Mouse (Mus musculus): ENCODE results near the gene Slc5a4b. TPM values are rescaled to one million over a fixed set of nuclear protein-coding genes. Genes with fewer than 3 reads are reported as not detected.

Gene Slc5a4b
- polyA plus RNA-seq, 1 experiment, result not detected

DNA sequence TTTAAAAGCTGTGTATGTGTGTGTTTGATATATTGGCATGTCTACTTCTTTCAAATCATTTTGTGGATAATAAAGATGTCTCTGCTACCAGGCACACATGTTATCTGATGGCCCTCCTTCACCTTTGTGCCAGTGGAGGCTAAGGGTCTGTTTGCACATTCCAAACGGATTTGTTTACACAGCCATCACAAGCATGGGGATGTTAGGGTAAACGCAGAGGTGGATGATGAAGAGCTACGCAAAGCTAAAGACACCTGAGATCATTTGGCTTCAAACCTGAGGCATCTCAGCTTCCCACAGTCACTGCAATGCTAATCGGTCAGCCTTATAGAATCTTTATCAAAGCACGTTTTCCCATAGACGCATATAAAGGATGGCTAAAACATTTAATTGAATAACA, 61.8 kb downstream of the Slc5a4b start:
- TF ChIP-seq MYOD1 (IDR thresholded peaks at IDR 0.05; ENCODE audit: control insufficient read depth in 1 of 3, insufficient read length in 2 of 3, low read depth in 2 of 3) (no peak), TCF12 (IDR thresholded peaks at IDR 0.05; ENCODE audit: insufficient read depth, poor library complexity, severe bottlenecking) (no peak), SRF (IDR thresholded peaks at IDR 0.05; ENCODE audit: control insufficient read depth, insufficient read length, low read depth) (no peak), POLR2AphosphoS2 (IDR thresholded peaks at IDR 0.05; ENCODE audit: insufficient read length, low read depth) (no peak), REST (IDR thresholded peaks at IDR 0.05; ENCODE audit: insufficient read depth, insufficient read length) (no peak), USF1 (IDR thresholded peaks at IDR 0.05; ENCODE audit: low read depth) (no peak), TCF3 (IDR thresholded peaks at IDR 0.05; ENCODE audit: insufficient read length, low read depth) (no peak)
- no peak overlapping the region for H3K4me3 ChIP-seq
- no peaks in the 10 kb centered on the region for H3K36me3 ChIP-seq (ENCODE audit: control insufficient read depth, insufficient read depth)
- H3K4me2 ChIP-seq (ENCODE audit: low read depth), result no peak overlapping the region
- H3K79me2 ChIP-seq (ENCODE audit: control insufficient read depth, insufficient read depth), result no peaks in the 10 kb centered on the region
- no peak overlapping the region for H3ac ChIP-seq (ENCODE audit: control insufficient read depth, insufficient read length)
- H3K27me3 ChIP-seq (ENCODE audit: control insufficient read depth, insufficient read depth, insufficient read length), result no peaks in the 10 kb centered on the region

DNA sequence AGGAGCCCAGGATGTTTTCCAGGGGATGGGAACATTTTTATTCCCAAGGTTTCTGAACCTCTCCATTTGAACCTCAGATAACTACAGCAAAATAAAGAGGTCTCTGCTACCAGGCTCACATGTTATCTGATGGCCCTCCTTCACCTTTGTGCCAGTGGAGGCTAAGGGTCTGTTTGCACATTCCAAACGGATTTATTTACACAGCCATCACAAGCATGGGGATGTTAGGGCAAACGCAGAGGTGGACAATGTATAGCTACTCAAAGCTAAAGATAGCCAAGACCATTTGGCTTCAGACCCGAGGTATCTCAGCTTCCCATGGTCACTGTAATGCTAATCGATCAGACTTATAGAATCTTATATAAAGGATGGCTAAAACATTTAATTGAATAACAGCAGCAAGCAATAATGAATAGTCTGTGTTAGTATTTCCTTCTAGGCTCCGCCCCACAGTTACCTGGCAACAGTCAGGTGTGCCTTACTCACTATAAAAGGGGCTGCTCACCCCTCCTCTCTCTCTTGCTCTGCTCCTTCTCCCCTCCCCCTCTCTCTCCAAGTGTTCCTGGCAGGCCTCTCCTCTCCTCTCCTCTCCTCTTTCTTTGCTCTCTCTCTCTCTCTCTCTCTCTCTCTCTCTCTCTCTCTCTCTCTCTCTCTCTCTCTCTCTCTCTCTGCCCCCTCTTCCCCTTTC, 63.4 kb downstream of the Slc5a4b start:
- no peak overlapping the region for H3K4me3 ChIP-seq
- H3K79me2 ChIP-seq (ENCODE audit: control insufficient read depth, insufficient read depth), result no peaks in the 10 kb centered on the region
- H3ac ChIP-seq (ENCODE audit: control insufficient read depth, insufficient read length), result no peak overlapping the region
- H3K36me3 ChIP-seq (ENCODE audit: control insufficient read depth, insufficient read depth), result no peaks in the 10 kb centered on the region
- H3K27me3 ChIP-seq (ENCODE audit: control insufficient read depth, insufficient read depth, insufficient read length), result no peaks in the 10 kb centered on the region
- H3K4me2 ChIP-seq (ENCODE audit: low read depth), result no peak overlapping the region
- TF ChIP-seq CEBPB (IDR thresholded peaks at IDR 0.05; ENCODE audit: insufficient read depth, poor library complexity, severe bottlenecking) (no peak), MYOG (IDR thresholded peaks at IDR 0.05; ENCODE audit: control insufficient read depth in 1 of 3, insufficient read depth in 1 of 3, insufficient read length in 2 of 3, low read depth in 2 of 3) (no peak), USF1 (IDR thresholded peaks at IDR 0.05; ENCODE audit: low read depth) (no peak)

GRCm38 (mm10) chr10:76046754-76047153, 64.0 kb downstream of the Slc5a4b start:
- H3K79me2 ChIP-seq (ENCODE audit: control insufficient read depth, insufficient read depth), result no peaks in the 10 kb centered on the region
- H3K27me3 ChIP-seq (ENCODE audit: control insufficient read depth, insufficient read depth, insufficient read length), result no peaks in the 10 kb centered on the region
- no peak overlapping the region for H3ac ChIP-seq (ENCODE audit: control insufficient read depth, insufficient read length)
- H3K4me2 ChIP-seq (ENCODE audit: low read depth), result no peak overlapping the region
- no peaks in the 10 kb centered on the region for H3K36me3 ChIP-seq (ENCODE audit: control insufficient read depth, insufficient read depth)
- TF ChIP-seq TCF3 (IDR thresholded peaks at IDR 0.05; ENCODE audit: insufficient read length, low read depth) (no peak), SRF (IDR thresholded peaks at IDR 0.05; ENCODE audit: control insufficient read depth, insufficient read length, low read depth) (peak; percentile 94)
- H3K4me3 ChIP-seq, result no peak overlapping the region

DNA sequence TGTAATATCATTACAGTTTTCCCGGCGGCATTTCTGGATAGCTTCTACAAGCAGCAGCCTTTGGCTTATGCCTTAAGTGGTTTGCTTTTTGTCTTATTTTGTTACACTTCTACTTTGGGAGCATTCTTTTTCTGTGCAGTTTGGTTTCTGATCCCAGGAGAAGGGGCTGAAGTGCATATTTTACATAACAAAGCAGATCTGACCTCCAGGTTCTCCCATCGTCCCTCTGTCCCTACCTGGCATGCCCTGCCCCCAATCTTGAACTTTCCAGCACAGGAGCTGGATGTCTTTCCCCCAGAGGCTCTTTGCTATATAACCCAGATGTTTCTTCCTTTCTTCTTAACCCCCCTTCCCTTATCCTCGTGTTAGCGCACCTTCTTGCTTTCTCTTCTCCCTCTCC, 65.4 kb downstream of the Slc5a4b start:
- Histone ChIP-seq H3K4me2 (ENCODE audit: low read depth) (no peak overlapping the region), H3K27me3 (ENCODE audit: control insufficient read depth, insufficient read depth, insufficient read length) (no peaks in the 10 kb centered on the region), H3K36me3 (ENCODE audit: control insufficient read depth, insufficient read depth) (peaks cover 3% of the 10 kb centered on the region), H3ac (ENCODE audit: control insufficient read depth, insufficient read length) (no peak overlapping the region), H3K79me2 (ENCODE audit: control insufficient read depth, insufficient read depth) (no peaks in the 10 kb centered on the region), H3K4me3 (no peak overlapping the region)
- TF ChIP-seq TCF12 (IDR thresholded peaks at IDR 0.05; ENCODE audit: insufficient read depth, poor library complexity, severe bottlenecking) (no peak), CEBPB (IDR thresholded peaks at IDR 0.05; ENCODE audit: insufficient read depth, poor library complexity, severe bottlenecking) (no peak), MYOG (IDR thresholded peaks at IDR 0.05; ENCODE audit: control insufficient read depth in 1 of 3, insufficient read depth in 1 of 3, insufficient read length in 2 of 3, low read depth in 2 of 3) (no peak), USF1 (IDR thresholded peaks at IDR 0.05; ENCODE audit: low read depth) (no peak), POLR2A (IDR thresholded peaks at IDR 0.05; ENCODE audit: insufficient read length, low read depth) (no peak), SRF (IDR thresholded peaks at IDR 0.05; ENCODE audit: control insufficient read depth, insufficient read length, low read depth) (no peak), MYOD1 (IDR thresholded peaks at IDR 0.05; ENCODE audit: control insufficient read depth in 1 of 3, insufficient read length in 2 of 3, low read depth in 2 of 3) (no peak), POLR2AphosphoS2 (IDR thresholded peaks at IDR 0.05; ENCODE audit: insufficient read length, low read depth) (no peak), TCF3 (IDR thresholded peaks at IDR 0.05; ENCODE audit: insufficient read length, low read depth) (no peak), REST (IDR thresholded peaks at IDR 0.05; ENCODE audit: insufficient read depth, insufficient read length) (no peak), MAX (IDR thresholded peaks at IDR 0.05; ENCODE audit: low read depth) (no peak), E2F4 (IDR thresholded peaks at IDR 0.05; ENCODE audit: insufficient read depth) (no peak)

DNA sequence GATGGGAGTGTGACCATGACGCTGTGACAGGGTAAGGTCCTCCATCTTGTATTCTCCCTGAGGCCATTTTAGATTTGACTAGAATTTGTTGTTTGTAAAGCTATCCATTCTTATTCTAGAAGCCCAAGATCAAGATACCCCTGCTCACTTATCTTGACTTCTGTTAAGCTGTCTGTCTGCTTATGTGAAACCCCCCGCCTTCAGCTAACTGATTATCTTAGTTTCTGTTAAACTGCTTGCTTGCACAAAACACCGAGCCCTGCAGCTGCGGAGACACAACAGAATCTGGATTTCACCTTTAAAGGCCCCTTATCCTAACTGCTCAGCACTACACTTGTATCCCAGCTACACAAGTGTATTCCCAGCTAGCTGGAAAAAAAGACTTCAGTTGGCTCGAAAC, 73.8 kb downstream of the Slc5a4b start:
- Histone ChIP-seq H3K27me3 (ENCODE audit: control insufficient read depth, insufficient read depth, insufficient read length) (no peaks in the 10 kb centered on the region), H3K79me2 (ENCODE audit: control insufficient read depth, insufficient read depth) (peaks cover 59% of the 10 kb centered on the region), H3K4me2 (ENCODE audit: low read depth) (no peak overlapping the region), H3K36me3 (ENCODE audit: control insufficient read depth, insufficient read depth) (peaks cover 33% of the 10 kb centered on the region), H3ac (ENCODE audit: control insufficient read depth, insufficient read length) (no peak overlapping the region), H3K4me3 (no peak overlapping the region)
- TF ChIP-seq CEBPB (IDR thresholded peaks at IDR 0.05; ENCODE audit: insufficient read depth, poor library complexity, severe bottlenecking), result no peak
- TF ChIP-seq MYOD1 (IDR thresholded peaks at IDR 0.05; ENCODE audit: control insufficient read depth in 1 of 3, insufficient read length in 2 of 3, low read depth in 2 of 3), result no peak
- TF ChIP-seq MAX (IDR thresholded peaks at IDR 0.05; ENCODE audit: low read depth), result no peak
- no peak for TF ChIP-seq MYOG (IDR thresholded peaks at IDR 0.05; ENCODE audit: control insufficient read depth in 1 of 3, insufficient read depth in 1 of 3, insufficient read length in 2 of 3, low read depth in 2 of 3)
- TF ChIP-seq SRF (IDR thresholded peaks at IDR 0.05; ENCODE audit: control insufficient read depth, insufficient read length, low read depth), result no peak
- no peak for TF ChIP-seq TCF12 (IDR thresholded peaks at IDR 0.05; ENCODE audit: insufficient read depth, poor library complexity, severe bottlenecking)
- TF ChIP-seq REST (IDR thresholded peaks at IDR 0.05; ENCODE audit: insufficient read depth, insufficient read length), result no peak
- TF ChIP-seq USF1 (IDR thresholded peaks at IDR 0.05; ENCODE audit: low read depth), result no peak
- no peak for TF ChIP-seq E2F4 (IDR thresholded peaks at IDR 0.05; ENCODE audit: insufficient read depth)
- no peak for TF ChIP-seq TCF3 (IDR thresholded peaks at IDR 0.05; ENCODE audit: insufficient read length, low read depth)
- no peak for TF ChIP-seq POLR2A (IDR thresholded peaks at IDR 0.05; ENCODE audit: insufficient read length, low read depth)
- no peak for TF ChIP-seq POLR2AphosphoS2 (IDR thresholded peaks at IDR 0.05; ENCODE audit: insufficient read length, low read depth)
